Mouse (Mus musculus) kidney, adult 9 months (tissue): ENCODE data around the gene Csnk1g2.
A peak's percentile ranks its signal among the peaks of the same experiment; 100 is the strongest.

ENCODE experiments used
- DNase-seq: peaks from one replicate; pipeline ENCODE4 v3.0.0; 2022

Gene Csnk1g2

DNA sequence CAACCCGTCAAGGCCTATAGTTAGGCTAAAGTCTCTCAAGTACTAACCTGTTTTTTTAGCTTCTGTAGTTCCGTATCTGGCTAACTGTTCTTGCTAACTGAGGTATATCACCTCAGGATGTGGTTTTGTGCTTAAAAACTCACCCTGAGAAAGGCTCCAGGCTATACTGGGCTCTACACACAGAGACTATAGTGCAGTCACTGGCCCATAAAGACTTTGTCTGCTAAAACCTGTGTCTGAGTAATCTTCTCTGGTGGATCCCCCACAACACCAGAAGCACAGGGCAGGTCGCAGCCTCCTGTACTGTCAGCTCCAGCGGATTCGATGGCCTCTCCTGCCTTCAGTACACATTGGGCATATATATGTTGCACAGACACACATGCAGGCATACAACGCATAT is 59.4 kb downstream of the Csnk1g2 start:
- DNase-seq: no peak

DNA sequence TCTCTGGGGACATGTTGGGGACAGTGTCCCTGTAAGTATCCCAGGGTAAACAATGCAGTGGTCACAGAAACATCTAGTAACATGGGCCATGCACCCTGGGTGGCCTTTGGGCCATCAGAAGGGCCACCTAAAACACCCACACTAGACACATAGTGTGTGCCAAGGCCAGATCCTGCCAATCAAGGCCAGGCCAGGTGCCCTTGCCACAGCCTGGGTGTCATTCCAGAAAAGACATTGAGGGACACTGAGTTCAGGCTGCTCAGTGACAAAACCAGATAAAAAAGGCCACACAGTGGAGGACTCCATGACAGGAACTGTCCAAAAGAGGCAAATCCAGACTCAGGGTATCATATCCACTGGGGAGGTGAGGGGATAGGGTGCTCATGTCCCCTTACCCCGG is 61.0 kb downstream of the Csnk1g2 start:
- no peak for DNase-seq

DNA sequence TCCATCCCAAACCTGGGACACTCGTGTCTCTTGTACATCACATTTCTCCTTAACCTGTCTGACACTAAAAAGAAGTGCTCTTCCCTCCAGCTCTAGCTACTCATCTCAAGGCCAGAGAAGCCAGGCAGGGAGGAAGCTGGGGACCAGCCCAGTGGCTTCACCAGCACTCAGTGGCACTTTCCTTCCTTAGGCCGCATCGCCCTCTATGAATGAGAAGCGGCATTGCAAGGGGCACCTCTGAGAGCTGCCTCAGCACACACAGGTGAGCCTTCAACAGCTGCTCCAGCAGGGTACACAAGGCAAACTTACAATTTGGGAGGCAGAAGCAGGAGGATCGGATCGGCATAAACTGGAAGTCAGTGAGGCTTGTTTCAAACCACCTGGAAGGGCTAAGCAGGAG is 61.6 kb downstream of the Csnk1g2 start:
- DNase-seq: peak; percentile 84

DNA sequence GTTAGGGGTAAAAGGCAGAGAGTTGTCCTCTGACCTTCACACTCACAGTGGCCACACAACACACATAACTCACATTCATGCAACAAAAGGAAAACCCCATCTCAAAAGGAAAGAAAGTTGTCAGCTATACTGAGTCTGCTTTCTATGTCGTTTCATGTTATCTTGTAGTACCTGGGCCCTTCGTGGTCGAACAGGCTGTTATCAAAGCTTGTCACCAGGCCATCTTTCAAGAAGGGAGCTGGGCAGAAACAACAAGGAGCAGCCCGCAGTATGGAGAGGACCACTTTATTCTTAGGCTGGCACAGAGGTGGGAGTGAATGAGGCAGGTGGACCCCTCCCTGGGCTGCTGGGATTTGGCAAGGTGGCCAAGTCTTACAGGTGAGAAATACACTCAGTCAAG is 62.3 kb downstream of the Csnk1g2 start:
- DNase-seq: no peak

DNA sequence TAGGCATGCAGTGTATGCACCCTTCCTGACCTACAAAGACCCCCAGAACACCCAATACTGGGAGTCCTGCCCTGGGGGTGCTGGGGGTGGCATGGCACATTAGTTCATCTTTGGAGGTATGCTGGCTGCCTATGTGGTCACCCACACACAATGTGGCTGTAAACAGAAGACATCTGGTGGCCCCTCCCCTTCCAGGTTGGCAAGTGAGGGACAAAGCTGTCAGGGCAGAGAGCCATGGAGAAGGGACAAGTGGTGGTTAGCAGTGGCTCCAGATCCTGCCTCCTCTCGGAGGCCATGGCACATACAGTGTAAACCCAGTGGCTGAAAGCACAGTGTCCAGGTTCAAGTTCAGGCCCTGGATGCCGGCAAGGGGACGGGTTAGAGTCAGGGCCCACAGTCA is 64.0 kb downstream of the Csnk1g2 start:
- DNase-seq: no peak

DNA sequence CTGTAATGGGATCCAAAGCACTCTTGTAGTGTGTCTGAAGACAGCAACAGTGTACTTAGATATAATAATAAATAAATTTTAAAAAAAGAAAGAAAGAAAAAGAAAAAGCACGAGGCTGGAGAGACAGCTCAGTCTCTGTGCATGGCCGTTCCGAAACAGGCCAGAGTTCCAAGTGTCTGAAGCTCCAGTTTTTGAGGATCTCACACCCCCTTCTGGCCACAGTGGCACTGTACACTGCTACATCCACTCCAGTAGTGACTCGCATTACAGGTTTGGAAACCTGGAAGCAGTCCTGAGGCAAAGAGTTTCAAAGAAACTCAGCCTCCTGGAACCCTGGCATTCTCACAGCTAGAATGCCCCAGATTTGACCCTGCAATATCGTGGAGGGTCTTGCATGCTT is 65.2 kb downstream of the Csnk1g2 start:
- DNase-seq: peak; percentile 91
